Mouse (Mus musculus) midbrain, embryonic 16.5 days (tissue): ENCODE results near the gene Cemip. TPM values are rescaled to one million over a fixed set of nuclear protein-coding genes. Genes with fewer than 3 reads are reported as not detected.

Experiments used
- ATAC-seq: fragments of 200-750 bp; cut with Nextera tagmentation; 2 replicates; pipeline ENCODE4 v1.8.0; 2017; ENCODE audit warnings: moderate TSS enrichment
- H3K27ac ChIP-seq: fragments of 300-500 bp; sonication (generic); 2 replicates; pipeline ENCODE4 v1.5.1; 2014; ENCODE audit warnings: mild to moderate bottlenecking, low read length, mixed read lengths
- H3K27me3 ChIP-seq: fragments of 300-500 bp; sonication (generic); 2 replicates; pipeline ENCODE4 v1.6.1; 2014; ENCODE audit warnings: low read depth, low read length, mixed read lengths; ENCODE audit not compliant: control insufficient read depth, insufficient read depth
- H3K36me3 ChIP-seq: fragments of 300-500 bp; sonication (generic); 2 replicates; pipeline ENCODE4 v1.6.1; 2014; ENCODE audit warnings: mild to moderate bottlenecking, low read length, moderate library complexity, mixed read lengths; ENCODE audit not compliant: control insufficient read depth, insufficient read depth
- H3K4me1 ChIP-seq: fragments of 300-500 bp; sonication (generic); 2 replicates; pipeline ENCODE4 v1.6.1; 2014; ENCODE audit warnings: mild to moderate bottlenecking, low read length, mixed read lengths; ENCODE audit not compliant: control insufficient read depth, insufficient read depth
- H3K4me2 ChIP-seq: fragments of 300-500 bp; sonication (generic); 2 replicates; pipeline ENCODE4 v1.6.1; 2014; ENCODE audit warnings: mild to moderate bottlenecking, low read length, mixed read lengths
- H3K4me3 ChIP-seq: fragments of 300-500 bp; sonication (generic); 2 replicates; pipeline ENCODE4 v1.5.1; 2014; ENCODE audit warnings: low read depth, mild to moderate bottlenecking, low read length, moderate library complexity, mixed read lengths
- H3K9ac ChIP-seq: fragments of 300-500 bp; sonication (generic); 2 replicates; pipeline ENCODE4 v1.6.1; 2014; ENCODE audit warnings: low read depth, low read length, mixed read lengths
- H3K9me3 ChIP-seq: fragments of 300-500 bp; sonication (generic); replicated peaks from 2 replicates; pipeline ENCODE4 v1.6.1; 2014; ENCODE audit warnings: mild to moderate bottlenecking, low read length, mixed read lengths; ENCODE audit not compliant: control insufficient read depth, poor library complexity, severe bottlenecking
- WGBS: fragments of 180-500 bp; shearing (Covaris S2); extraction: QIAGEN DNeasy Blood & Tissue Kit; methylation state at CpG from one replicate; pipeline ENCODE4 v1.1.7; 2014; 5-methylcytosine and 5-hydroxymethylcytosine counted together
- polyA plus RNA-seq: library from polyadenylated mRNA; unstranded; fragments of >200 nt; fragmentation: Nextera tagmentation; extraction: Ambion mirVana; gene quantifications from 2 replicates; pipeline ENCODE4 v1.2.1, GENCODE M21; 2015

Gene Cemip
- polyA plus RNA-seq, 1 experiment from 2014 or later = 0.75 TPM

DNA sequence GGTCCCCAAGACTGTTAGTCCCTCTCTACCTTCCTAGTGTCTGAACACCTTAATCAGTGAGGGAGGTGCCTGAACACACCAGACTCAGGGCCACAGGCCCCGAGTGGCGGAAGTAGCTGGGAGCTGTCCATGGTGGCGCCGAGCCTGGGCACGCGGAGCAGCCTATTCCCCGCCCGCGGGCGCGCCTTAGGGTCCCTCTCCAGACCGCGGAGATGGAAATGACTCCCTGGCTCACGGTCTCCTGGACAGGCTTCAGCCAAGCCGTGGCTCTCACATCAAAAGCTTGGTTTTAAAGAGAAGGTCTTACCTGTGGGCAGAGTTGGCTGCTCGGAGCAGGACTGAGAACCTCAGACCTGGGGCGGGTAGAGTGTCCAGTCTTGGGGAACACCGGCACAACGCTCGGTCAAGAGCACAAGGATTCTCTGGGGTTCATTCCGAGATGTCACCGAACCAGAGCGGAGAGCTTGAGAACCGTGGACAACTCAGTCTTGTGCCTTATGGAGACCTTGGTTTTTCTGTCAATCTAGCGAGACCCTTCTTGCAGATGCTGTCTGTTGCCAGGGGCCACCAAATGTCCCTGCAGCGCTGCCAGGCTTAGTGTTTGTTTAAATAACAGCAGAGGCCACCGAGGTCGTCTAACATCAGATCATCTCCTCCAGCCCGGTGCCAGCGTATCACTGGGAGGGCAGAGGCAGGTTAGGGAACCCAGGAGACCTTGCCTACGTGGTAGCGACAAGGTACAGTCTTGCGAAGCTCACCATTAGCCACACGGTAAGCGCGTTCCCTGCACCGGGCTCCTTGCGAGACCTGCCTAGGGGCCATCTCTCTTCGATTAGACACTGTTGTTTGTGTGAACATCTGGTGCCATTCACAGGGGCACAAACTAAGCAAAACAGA is 1.0 kb downstream of the Cemip start:
- peak overlapping the region; percentile 69; the same call in 1 of the 2 replicates for H3K9ac ChIP-seq
- ATAC-seq = peak; percentile 34; the same call in 1 of the 2 replicates
- H3K27me3 ChIP-seq = peaks cover 12% of the 10 kb centered on the region
- peak overlapping the region; percentile 90 for H3K4me2 ChIP-seq
- 3% methylated on average over 39 of the region's 39 CpGs for WGBS
- no peaks in the 10 kb centered on the region for H3K9me3 ChIP-seq
- H3K4me1 ChIP-seq = peaks cover 11% of the 10 kb centered on the region; the same call in 1 of the 2 replicates
- no peak overlapping the region for H3K27ac ChIP-seq
- H3K4me3 ChIP-seq = peak overlapping the region; percentile 58
- H3K36me3 ChIP-seq = no peaks in the 10 kb centered on the region

DNA sequence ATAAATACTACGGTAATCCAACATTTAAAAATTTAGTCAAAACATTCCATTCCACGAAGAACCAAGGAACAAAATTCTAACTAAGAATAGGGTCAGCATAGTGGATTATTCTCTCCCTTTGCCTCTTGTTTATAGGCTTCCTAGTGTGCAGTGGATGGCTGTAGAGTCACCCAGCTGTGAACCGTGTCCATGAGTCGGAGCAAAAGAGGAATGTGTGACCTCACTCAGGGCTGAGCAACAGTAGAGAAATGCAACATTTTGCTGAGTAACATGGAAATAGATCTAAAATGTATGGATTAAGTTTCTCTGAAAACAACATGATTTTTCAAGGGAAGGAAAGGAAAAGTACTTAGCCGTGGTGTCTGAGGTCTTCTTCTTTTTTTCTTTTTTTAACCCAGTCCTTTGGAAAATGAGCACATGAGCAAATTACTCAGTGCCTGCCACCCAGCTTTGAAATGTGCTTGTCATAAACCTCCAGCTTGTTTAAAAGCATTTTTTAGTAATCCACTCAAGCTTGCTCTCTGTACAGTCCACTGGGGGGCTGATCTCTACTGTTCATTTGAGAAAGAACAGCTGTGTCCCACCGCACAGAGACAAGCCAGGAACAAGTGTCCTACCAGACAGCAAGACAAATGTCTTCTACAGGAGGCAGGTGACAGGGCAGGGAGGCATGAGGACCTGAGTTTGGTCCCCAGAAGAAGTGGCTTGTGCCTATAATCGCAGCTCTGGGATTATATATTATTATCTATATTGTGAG is 8.9 kb downstream of the Cemip start:
- no peak for ATAC-seq
- Histone ChIP-seq H3K27ac (no peak overlapping the region), H3K36me3 (no peaks in the 10 kb centered on the region), H3K9ac (no peak overlapping the region), H3K4me1 (no peaks in the 10 kb centered on the region), H3K9me3 (no peaks in the 10 kb centered on the region), H3K4me3 (no peak overlapping the region), H3K4me2 (no peak overlapping the region), H3K27me3 (no peaks in the 10 kb centered on the region)
- 67% methylated on average over 7 of the region's 7 CpGs for WGBS

DNA sequence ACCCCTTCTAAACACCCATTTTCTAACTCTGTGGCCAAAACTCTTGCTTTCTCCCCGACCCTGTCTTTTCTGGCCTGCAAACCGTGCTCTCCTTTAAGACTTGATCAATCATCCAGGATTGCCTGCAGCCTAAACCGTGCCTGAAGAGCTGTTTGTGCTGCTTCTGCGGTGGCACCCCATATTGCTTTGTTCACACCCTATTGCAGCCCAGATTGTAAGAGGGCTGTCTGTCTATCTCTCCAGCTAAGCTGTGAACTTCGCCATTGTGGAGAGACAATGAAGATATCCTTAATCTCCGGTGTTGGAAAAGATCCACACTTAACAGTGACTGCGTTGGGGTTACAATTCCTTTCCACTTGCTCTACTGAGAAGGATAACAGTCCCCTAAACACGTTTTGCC is 12.0 kb downstream of the Cemip start:
- ATAC-seq = no peak
- H3K4me3 ChIP-seq = no peak overlapping the region
- no peaks in the 10 kb centered on the region for H3K4me1 ChIP-seq
- no peak overlapping the region for H3K9ac ChIP-seq
- no peaks in the 10 kb centered on the region for H3K27me3 ChIP-seq
- no peaks in the 10 kb centered on the region for H3K9me3 ChIP-seq
- H3K36me3 ChIP-seq = no peaks in the 10 kb centered on the region
- 58% methylated on average over 8 of the region's 8 CpGs for WGBS
- H3K27ac ChIP-seq = no peak overlapping the region
- H3K4me2 ChIP-seq = no peak overlapping the region

DNA sequence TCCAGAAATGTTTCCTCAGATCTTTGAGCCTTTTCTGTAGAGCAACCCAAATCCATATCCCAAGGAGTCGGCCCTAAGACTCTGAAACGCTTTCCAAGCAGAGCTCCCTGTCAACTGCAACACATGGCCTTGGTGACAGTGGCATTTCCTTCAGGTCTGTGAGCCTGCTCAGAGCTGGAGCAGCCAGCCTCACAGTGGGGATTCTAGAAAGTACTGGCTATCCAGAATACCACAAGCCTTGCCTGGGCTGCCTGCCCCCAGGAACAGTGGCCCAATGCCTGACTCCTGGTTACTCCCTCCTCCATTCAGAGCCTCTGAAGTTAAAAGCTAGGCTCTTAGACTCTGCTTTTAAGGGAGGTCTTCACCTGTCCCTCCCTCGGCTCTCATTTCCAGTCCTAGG is 12.4 kb downstream of the Cemip start:
- Histone ChIP-seq H3K4me3 (no peak overlapping the region), H3K4me1 (no peaks in the 10 kb centered on the region), H3K9me3 (no peaks in the 10 kb centered on the region), H3K27me3 (no peaks in the 10 kb centered on the region), H3K36me3 (no peaks in the 10 kb centered on the region), H3K4me2 (no peak overlapping the region), H3K27ac (no peak overlapping the region), H3K9ac (no peak overlapping the region)
- no peak for ATAC-seq
- 84% methylated on average over 3 of the region's 3 CpGs for WGBS

DNA sequence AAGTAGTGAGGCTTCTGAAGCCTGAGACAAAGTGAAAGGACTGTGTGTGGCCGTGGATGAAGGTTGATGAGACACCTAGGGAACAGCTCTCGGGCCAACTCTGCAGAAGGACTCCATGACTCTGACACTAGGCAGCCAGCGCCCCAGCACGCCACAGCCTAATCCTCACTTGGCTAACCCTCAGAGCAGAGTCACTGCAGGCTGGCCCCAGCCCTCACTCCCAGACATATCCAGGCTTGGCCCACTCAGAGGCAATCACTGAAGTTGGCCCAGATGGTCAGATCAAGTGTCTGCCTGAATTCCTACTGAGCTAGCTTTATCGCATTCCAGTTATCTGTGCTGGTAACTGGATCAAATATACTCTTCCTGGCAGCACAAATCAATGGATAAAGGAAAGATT is 17.4 kb downstream of the Cemip start:
- H3K27ac ChIP-seq = no peak overlapping the region
- H3K4me2 ChIP-seq = no peak overlapping the region
- 64% methylated on average over 5 of the region's 5 CpGs for WGBS
- no peak overlapping the region for H3K4me3 ChIP-seq
- no peaks in the 10 kb centered on the region for H3K4me1 ChIP-seq
- no peaks in the 10 kb centered on the region for H3K9me3 ChIP-seq
- no peaks in the 10 kb centered on the region for H3K27me3 ChIP-seq
- no peak for ATAC-seq
- H3K36me3 ChIP-seq = no peaks in the 10 kb centered on the region
- no peak overlapping the region for H3K9ac ChIP-seq

DNA sequence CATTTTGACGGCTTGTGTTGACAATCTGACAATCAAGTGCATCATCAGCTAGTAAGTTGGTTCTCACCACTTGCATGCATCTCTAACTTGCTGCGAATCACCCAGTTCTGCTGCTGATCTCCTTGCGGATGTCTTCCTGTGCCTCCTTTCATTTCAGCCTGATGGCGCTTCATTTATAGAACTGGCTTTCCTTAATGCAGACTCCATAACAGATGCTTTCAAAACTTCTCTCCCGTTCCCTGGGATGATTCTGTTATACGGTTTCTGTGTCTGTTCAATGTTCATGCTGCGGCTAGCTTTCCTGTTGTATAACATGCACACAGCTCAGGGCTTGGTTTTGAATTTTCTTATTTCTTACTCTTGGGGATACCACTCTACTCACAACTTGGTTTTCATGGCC is 26.5 kb downstream of the Cemip start:
- H3K9ac ChIP-seq = no peak overlapping the region
- H3K27me3 ChIP-seq = no peaks in the 10 kb centered on the region
- 95% methylated on average over 7 of the region's 7 CpGs for WGBS
- no peak overlapping the region for H3K27ac ChIP-seq
- H3K4me1 ChIP-seq = no peaks in the 10 kb centered on the region
- no peak overlapping the region for H3K4me3 ChIP-seq
- no peak overlapping the region for H3K4me2 ChIP-seq
- no peak for ATAC-seq
- no peaks in the 10 kb centered on the region for H3K9me3 ChIP-seq
- H3K36me3 ChIP-seq = no peaks in the 10 kb centered on the region

DNA sequence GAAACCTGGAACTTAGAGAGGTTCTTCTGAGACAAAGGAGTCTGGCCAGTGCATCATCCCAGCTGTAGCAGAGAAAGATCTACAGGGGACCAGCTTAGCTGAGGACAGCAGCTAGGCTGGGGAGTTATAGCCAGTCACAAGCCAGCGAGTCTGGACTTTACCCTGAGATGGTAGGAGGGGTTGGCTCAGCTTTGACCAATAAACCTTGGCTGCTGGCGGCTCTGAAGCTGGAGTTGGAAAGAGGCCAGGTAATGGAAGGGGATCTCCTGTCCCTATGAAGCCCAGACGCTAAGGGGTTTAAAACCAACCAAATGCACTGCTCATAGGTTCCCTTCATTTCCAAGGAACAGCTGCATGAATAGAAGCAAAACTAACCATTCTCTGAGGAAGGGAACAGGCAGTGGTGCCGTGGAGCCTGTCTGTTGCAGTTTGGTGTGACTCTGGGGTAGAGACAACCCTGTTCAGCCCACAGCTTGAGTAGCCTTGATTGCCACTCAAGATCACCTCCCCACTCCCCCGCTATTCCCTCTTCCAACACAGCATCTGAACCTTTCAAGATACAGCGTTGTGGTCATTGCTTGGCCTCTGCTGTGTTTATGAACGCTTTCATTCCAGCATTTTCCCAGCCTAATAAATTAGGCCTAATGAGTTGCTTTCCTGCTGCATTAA is 30.2 kb downstream of the Cemip start:
- Histone ChIP-seq H3K4me3 (no peak overlapping the region), H3K4me2 (no peak overlapping the region), H3K4me1 (no peaks in the 10 kb centered on the region), H3K36me3 (no peaks in the 10 kb centered on the region), H3K27me3 (no peaks in the 10 kb centered on the region), H3K9ac (no peak overlapping the region), H3K9me3 (no peaks in the 10 kb centered on the region), H3K27ac (no peak overlapping the region)
- WGBS = 81% methylated on average over 7 of the region's 7 CpGs
- ATAC-seq = no peak

DNA sequence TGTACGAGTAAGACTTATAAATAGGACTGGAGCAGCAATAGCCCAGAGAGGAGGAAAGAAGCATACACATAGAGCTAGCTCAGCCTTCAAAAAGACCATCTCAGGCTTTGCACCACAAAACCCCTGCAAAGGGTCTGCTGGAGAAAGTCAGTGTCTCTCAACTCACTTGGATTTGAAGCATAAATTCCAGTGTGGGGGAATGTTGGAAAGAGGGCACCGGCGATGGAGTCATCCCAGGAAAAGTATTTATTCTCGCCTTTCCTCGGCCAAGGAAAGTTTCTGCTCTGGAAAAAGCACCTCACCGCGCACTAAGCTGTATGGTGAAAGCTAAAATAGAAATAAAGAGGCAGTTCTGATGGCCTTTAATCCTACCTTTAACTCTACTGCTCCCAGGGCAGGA is 32.4 kb downstream of the Cemip start:
- Histone ChIP-seq H3K4me3 (no peak overlapping the region), H3K4me1 (no peaks in the 10 kb centered on the region), H3K36me3 (no peaks in the 10 kb centered on the region), H3K4me2 (no peak overlapping the region), H3K27ac (no peak overlapping the region), H3K9me3 (no peaks in the 10 kb centered on the region), H3K9ac (no peak overlapping the region), H3K27me3 (no peaks in the 10 kb centered on the region)
- no peak for ATAC-seq
- WGBS = 89% methylated on average over 7 of the region's 7 CpGs
